Mouse (Mus musculus): ENCODE results near the gene Vegfd. TPM values are rescaled to one million over a fixed set of nuclear protein-coding genes. Genes with fewer than 3 reads are reported as not detected.

The Vegfd gene
- polyA plus RNA-seq, 1 experiment from 2014 or later = 5.4 TPM

DNA sequence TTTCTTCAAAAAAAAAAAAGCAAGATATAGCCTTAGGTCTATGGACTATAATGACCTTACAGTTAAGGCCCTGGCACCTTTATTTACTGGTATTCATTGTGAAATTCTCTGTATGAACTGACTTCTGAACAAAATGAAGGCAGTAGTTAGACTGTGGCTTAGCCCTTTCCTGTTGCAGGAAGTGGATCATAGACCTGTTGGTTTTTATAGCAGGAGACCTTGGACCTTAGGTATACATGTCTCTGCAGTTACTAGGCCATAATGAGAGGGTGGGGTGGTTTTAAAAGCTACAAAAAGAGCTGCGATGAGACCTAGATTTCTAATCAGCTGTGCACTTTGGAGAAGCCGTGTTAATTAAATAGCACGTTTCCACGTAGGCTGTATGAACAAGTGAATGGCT is 54.1 kb downstream of the Vegfd start:
- no peak overlapping the region for H3K27ac ChIP-seq (replicated peaks; ENCODE audit: low read depth, low read length)
- no peaks in the 10 kb centered on the region for H3K27me3 ChIP-seq (ENCODE audit: control insufficient read depth, insufficient read depth, low read length)
- H3K36me3 ChIP-seq (ENCODE audit: control insufficient read depth, insufficient read depth, low read length) = 0 out of 2 replicates have a peak, but pooled peaks cover 2% of the 10 kb centered on the region
- H3K4me2 ChIP-seq (ENCODE audit: low read depth, severe bottlenecking) = no peak overlapping the region
- no peak for ATAC-seq (ENCODE audit: insufficient number of reproducible peaks, low FRiP score, low TSS enrichment, low read depth)
- 85% methylated on average over 4 of the region's 4 CpGs for WGBS
- H3K9me3 ChIP-seq (ENCODE audit: control insufficient read depth, low read length) = no peaks in the 10 kb centered on the region
- no peak for DNase-seq (ENCODE audit: low spot score)
- no peak overlapping the region for H3K9ac ChIP-seq (ENCODE audit: low read length)
- no peak overlapping the region for H3K4me3 ChIP-seq (ENCODE audit: low read depth, low read length)
- no peaks in the 10 kb centered on the region for H3K4me1 ChIP-seq (ENCODE audit: control insufficient read depth, insufficient read depth, low read length)

DNA sequence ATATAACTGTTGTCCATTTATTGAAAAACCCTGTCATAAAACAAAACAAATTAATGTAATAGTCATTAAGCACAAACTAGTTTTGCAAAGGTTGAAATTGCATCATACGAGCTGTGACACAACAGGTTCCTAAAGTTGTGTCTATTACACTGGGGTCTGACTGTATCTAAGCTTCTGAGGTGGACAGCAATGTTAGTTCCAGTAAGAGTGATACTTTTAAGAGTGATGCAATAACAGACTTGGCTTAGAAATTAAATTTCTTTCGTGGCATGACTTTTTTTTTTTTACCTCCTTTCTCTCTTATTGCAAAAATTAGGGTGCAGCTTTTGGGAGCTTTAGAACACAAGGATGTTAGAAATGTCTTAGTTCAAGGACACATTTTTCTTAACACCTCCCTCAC is 55.0 kb downstream of the Vegfd start:
- no peak overlapping the region for H3K27ac ChIP-seq (replicated peaks; ENCODE audit: low read depth, low read length)
- 86% methylated on average over 2 of the region's 2 CpGs for WGBS
- DNase-seq (ENCODE audit: low spot score) (no peak), ATAC-seq (ENCODE audit: insufficient number of reproducible peaks, low FRiP score, low TSS enrichment, low read depth) (no peak)
- no peak overlapping the region for H3K4me3 ChIP-seq (ENCODE audit: low read depth, low read length)
- 0 out of 2 replicates have a peak, but pooled peaks cover 2% of the 10 kb centered on the region for H3K36me3 ChIP-seq (ENCODE audit: control insufficient read depth, insufficient read depth, low read length)
- H3K9me3 ChIP-seq (ENCODE audit: control insufficient read depth, low read length) = no peaks in the 10 kb centered on the region
- H3K27me3 ChIP-seq (ENCODE audit: control insufficient read depth, insufficient read depth, low read length) = no peaks in the 10 kb centered on the region
- no peak overlapping the region for H3K4me2 ChIP-seq (ENCODE audit: low read depth, severe bottlenecking)
- H3K4me1 ChIP-seq (ENCODE audit: control insufficient read depth, insufficient read depth, low read length) = no peaks in the 10 kb centered on the region
- H3K9ac ChIP-seq (ENCODE audit: low read length) = no peak overlapping the region

DNA sequence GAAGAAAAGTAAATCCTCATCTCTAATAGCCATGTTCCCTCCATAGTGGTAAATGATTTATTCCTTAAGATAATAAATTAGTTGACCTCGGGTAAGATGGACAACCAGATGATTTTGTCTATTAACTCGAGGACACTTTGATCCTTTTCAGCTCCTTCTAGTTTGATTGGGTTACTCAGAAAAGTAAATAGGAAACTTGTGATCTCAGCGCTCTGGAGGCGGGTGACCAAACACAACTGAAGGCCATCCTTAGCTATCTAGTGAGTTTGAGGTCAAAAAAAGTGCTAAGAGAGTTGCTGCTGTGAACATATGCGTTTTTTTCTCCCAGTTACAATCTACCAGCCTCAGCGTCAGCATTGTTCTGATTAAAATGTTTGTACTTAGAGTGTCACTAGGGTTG is 57.4 kb downstream of the Vegfd start:
- no peaks in the 10 kb centered on the region for H3K9me3 ChIP-seq (ENCODE audit: control insufficient read depth, low read length)
- ATAC-seq (ENCODE audit: insufficient number of reproducible peaks, low FRiP score, low TSS enrichment, low read depth) = no peak
- WGBS = 88% methylated on average over 6 of the region's 6 CpGs

DNA sequence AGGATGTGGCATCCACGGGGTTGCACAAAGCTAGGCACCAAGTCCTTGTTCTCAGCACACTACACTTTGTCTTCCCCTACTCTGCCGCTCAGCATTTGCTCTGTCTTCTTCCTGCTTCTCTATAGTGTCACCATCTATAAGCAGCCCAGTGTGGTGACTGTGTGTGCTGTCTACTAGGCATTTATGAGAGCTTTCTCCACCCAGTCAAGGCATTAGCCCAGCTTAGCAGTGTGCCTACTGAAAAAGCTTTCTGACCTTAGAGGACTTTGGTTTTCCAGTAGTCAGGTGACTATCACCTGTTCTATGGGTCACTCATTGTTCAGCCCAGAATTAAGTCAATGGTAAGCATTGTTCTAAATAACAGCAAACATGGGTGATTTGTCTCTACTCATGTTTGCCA is 58.0 kb downstream of the Vegfd start:
- Histone ChIP-seq H3K27ac (replicated peaks; ENCODE audit: low read depth, low read length) (no peak overlapping the region), H3K27me3 (ENCODE audit: control insufficient read depth, insufficient read depth, low read length) (peaks cover 2% of the 10 kb centered on the region; the same call in 1 of the 2 replicates), H3K9ac (ENCODE audit: low read length) (no peak overlapping the region), H3K4me1 (ENCODE audit: control insufficient read depth, insufficient read depth, low read length) (no peaks in the 10 kb centered on the region), H3K9me3 (ENCODE audit: control insufficient read depth, low read length) (no peaks in the 10 kb centered on the region), H3K4me2 (ENCODE audit: low read depth, severe bottlenecking) (no peak overlapping the region), H3K4me3 (ENCODE audit: low read depth, low read length) (no peak overlapping the region), H3K36me3 (ENCODE audit: control insufficient read depth, insufficient read depth, low read length) (0 out of 2 replicates have a peak, but pooled peaks cover 2% of the 10 kb centered on the region)
- 97% methylated on average over 2 of the region's 2 CpGs for WGBS
- DNase-seq (ENCODE audit: low spot score) = no peak
- ATAC-seq (ENCODE audit: insufficient number of reproducible peaks, low FRiP score, low TSS enrichment, low read depth) = no peak

More for the DNA sequence above, 57.4 kb downstream of the Vegfd start:
- no peaks in the 10 kb centered on the region for H3K4me1 ChIP-seq (ENCODE audit: control insufficient read depth, insufficient read depth, low read length)
- H3K4me2 ChIP-seq (ENCODE audit: low read depth, severe bottlenecking) = no peak overlapping the region
- 0 out of 2 replicates have a peak, but pooled peaks cover 2% of the 10 kb centered on the region for H3K36me3 ChIP-seq (ENCODE audit: control insufficient read depth, insufficient read depth, low read length)
- DNase-seq (ENCODE audit: low spot score) = no peak
- no peaks in the 10 kb centered on the region for H3K27me3 ChIP-seq (ENCODE audit: control insufficient read depth, insufficient read depth, low read length)
- H3K4me3 ChIP-seq (ENCODE audit: low read depth, low read length) = no peak overlapping the region
- H3K27ac ChIP-seq (replicated peaks; ENCODE audit: low read depth, low read length) = no peak overlapping the region
- H3K9ac ChIP-seq (ENCODE audit: low read length) = no peak overlapping the region

- Histone ChIP-seq H3K27me3 (ENCODE audit: control insufficient read depth, insufficient read depth, low read length) (peaks cover 2% of the 10 kb centered on the region; the same call in 1 of the 2 replicates), H3K36me3 (ENCODE audit: control insufficient read depth, insufficient read depth, low read length) (0 out of 2 replicates have a peak, but pooled peaks cover 2% of the 10 kb centered on the region)
- WGBS = 89% methylated on average over 6 of the region's 6 CpGs
Measured at GRCm38 (mm10) chrX:164431541-164431940, 58.4 kb downstream of the Vegfd start.

DNA sequence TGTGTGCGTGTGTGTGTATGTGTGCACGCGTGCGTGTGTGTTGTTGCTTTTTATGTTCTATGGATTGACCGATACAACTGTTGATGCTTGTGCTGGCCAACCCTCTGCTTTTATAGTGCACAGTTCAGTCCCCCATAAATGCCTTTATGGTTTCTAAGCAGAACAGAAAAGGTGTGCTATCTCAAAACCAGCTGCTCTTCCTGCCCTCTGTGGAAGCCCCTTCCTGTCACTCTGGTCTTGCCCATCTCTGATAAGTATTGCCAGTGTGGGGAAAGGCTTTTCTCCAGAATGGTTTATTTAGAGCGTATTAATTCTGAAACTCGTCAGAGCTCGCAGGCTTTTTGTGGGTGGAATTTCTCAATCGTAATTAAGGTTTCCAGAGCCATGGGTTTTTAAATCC is 59.5 kb downstream of the Vegfd start:
- H3K4me3 ChIP-seq (ENCODE audit: low read depth, low read length) = no peak overlapping the region
- ATAC-seq (ENCODE audit: insufficient number of reproducible peaks, low FRiP score, low TSS enrichment, low read depth) = no peak
- H3K9me3 ChIP-seq (ENCODE audit: control insufficient read depth, low read length) = no peaks in the 10 kb centered on the region
- H3K4me1 ChIP-seq (ENCODE audit: control insufficient read depth, insufficient read depth, low read length) = no peaks in the 10 kb centered on the region
- no peak for DNase-seq (ENCODE audit: low spot score)
- peaks cover 2% of the 10 kb centered on the region; the same call in 1 of the 2 replicates for H3K27me3 ChIP-seq (ENCODE audit: control insufficient read depth, insufficient read depth, low read length)
- no peak overlapping the region for H3K4me2 ChIP-seq (ENCODE audit: low read depth, severe bottlenecking)
- 92% methylated on average over 9 of the region's 9 CpGs for whole genome bisulfite sequencing
- H3K9ac ChIP-seq (ENCODE audit: low read length) = no peak overlapping the region
- no peak overlapping the region for H3K27ac ChIP-seq (replicated peaks; ENCODE audit: low read depth, low read length)
- 0 out of 2 replicates have a peak, but pooled peaks cover 2% of the 10 kb centered on the region for H3K36me3 ChIP-seq (ENCODE audit: control insufficient read depth, insufficient read depth, low read length)

More at GRCm38 (mm10) chrX:164431541-164431940, 58.4 kb downstream of the Vegfd start:
- Histone ChIP-seq H3K4me1 (ENCODE audit: control insufficient read depth, insufficient read depth, low read length) (no peaks in the 10 kb centered on the region), H3K27ac (replicated peaks; ENCODE audit: low read depth, low read length) (no peak overlapping the region), H3K9ac (ENCODE audit: low read length) (no peak overlapping the region), H3K4me3 (ENCODE audit: low read depth, low read length) (no peak overlapping the region), H3K9me3 (ENCODE audit: control insufficient read depth, low read length) (no peaks in the 10 kb centered on the region), H3K4me2 (ENCODE audit: low read depth, severe bottlenecking) (no peak overlapping the region)
- DNase-seq (ENCODE audit: low spot score) (no peak), ATAC-seq (ENCODE audit: insufficient number of reproducible peaks, low FRiP score, low TSS enrichment, low read depth) (no peak)

DNA sequence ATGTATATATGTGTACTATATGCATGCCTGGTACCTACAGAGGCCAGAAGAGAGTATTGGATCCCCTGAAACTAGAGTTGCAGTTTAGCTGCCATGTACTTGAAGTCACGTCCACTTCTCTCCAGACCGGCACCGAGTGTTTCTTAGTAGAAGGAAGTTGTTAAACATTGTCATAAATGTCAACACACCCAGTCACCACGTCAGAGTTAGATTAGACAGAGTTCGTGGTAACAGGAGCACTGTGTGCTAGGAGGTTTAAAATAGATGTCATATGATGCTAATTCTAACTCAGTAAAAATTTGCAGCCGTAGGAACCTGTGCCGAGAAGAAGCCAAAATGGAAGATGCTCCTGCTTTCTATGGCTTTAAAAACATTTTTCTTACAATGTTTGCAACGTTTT is 63.5 kb downstream of the Vegfd start, which contains the start of gene Asb11:
TSS of gene Asb11 (plus strand) at position 286 of the 400 bp plus-strand sequence.
- H3K27ac ChIP-seq (replicated peaks; ENCODE audit: low read depth, low read length) = no peak within 1 kb of the TSS
- H3K4me2 ChIP-seq (ENCODE audit: low read depth, severe bottlenecking) = no peak within 1 kb of the TSS
- no peak for DNase-seq (ENCODE audit: low spot score)
- H3K4me3 ChIP-seq (ENCODE audit: low read depth, low read length) = no peak within 1 kb of the TSS
- peaks cover 10% of the 10 kb centered on the region for H3K27me3 ChIP-seq (ENCODE audit: control insufficient read depth, insufficient read depth, low read length)
- 66% methylated on average over 8 of the region's 8 CpGs for WGBS
- no peaks in the 10 kb centered on the region for H3K36me3 ChIP-seq (ENCODE audit: control insufficient read depth, insufficient read depth, low read length)
- H3K9ac ChIP-seq (ENCODE audit: low read length) = no peak within 1 kb of the TSS
- ATAC-seq (ENCODE audit: insufficient number of reproducible peaks, low FRiP score, low TSS enrichment, low read depth) = no peak
- no peaks in the 10 kb centered on the region for H3K9me3 ChIP-seq (ENCODE audit: control insufficient read depth, low read length)
- H3K4me1 ChIP-seq (ENCODE audit: control insufficient read depth, insufficient read depth, low read length) = no peaks in the 10 kb centered on the region

DNA sequence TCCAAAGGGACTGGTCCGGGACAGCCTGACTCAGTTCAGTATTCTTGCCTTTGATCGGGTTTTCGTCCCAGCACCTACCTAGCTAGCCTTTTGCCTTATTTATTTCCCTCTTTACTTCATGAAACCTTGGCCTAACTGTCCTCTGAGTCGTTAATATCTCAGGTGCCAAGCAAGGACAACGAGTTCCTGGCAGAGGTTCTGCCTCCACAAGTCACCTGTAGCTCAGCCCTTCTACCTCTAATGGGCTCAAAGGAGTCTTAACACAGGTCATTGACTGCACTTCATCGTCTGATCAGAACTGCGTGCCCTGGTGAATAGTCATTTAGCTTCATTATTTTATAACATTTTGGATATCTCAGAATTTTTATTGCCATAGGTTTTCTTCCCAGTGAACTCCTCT is 66.3 kb downstream of the Vegfd start:
- Histone ChIP-seq H3K9ac (ENCODE audit: low read length) (no peak overlapping the region), H3K4me3 (ENCODE audit: low read depth, low read length) (no peak overlapping the region), H3K4me1 (ENCODE audit: control insufficient read depth, insufficient read depth, low read length) (no peaks in the 10 kb centered on the region), H3K36me3 (ENCODE audit: control insufficient read depth, insufficient read depth, low read length) (no peaks in the 10 kb centered on the region), H3K4me2 (ENCODE audit: low read depth, severe bottlenecking) (no peak overlapping the region), H3K27ac (replicated peaks; ENCODE audit: low read depth, low read length) (no peak overlapping the region), H3K9me3 (ENCODE audit: control insufficient read depth, low read length) (no peaks in the 10 kb centered on the region), H3K27me3 (ENCODE audit: control insufficient read depth, insufficient read depth, low read length) (peaks cover 12% of the 10 kb centered on the region)
- DNase-seq (ENCODE audit: low spot score) = no peak
- no peak for ATAC-seq (ENCODE audit: insufficient number of reproducible peaks, low FRiP score, low TSS enrichment, low read depth)
- 86% methylated on average over 7 of the region's 7 CpGs for WGBS

- H3K4me1 ChIP-seq (ENCODE audit: control insufficient read depth, insufficient read depth, low read length) = no peaks in the 10 kb centered on the region
- no peak overlapping the region for H3K27ac ChIP-seq (replicated peaks; ENCODE audit: low read depth, low read length)
- no peaks in the 10 kb centered on the region for H3K36me3 ChIP-seq (ENCODE audit: control insufficient read depth, insufficient read depth, low read length)
- ATAC-seq (ENCODE audit: insufficient number of reproducible peaks, low FRiP score, low TSS enrichment, low read depth) (no peak), DNase-seq (ENCODE audit: low spot score) (no peak)
- H3K27me3 ChIP-seq (ENCODE audit: control insufficient read depth, insufficient read depth, low read length) = peaks cover 12% of the 10 kb centered on the region
- no peaks in the 10 kb centered on the region for H3K9me3 ChIP-seq (ENCODE audit: control insufficient read depth, low read length)
- no peak overlapping the region for H3K4me3 ChIP-seq (ENCODE audit: low read depth, low read length)
- WGBS = 80% methylated on average over 2 of the region's 2 CpGs
- no peak overlapping the region for H3K9ac ChIP-seq (ENCODE audit: low read length)
- no peak overlapping the region for H3K4me2 ChIP-seq (ENCODE audit: low read depth, severe bottlenecking)
Measured at GRCm38 (mm10) chrX:164440140-164440539, 67.0 kb downstream of the Vegfd start.
